Mouse (Mus musculus) embryonic facial prominence, embryonic 10.5 days (tissue): ENCODE results near the gene Pid1. TPM values are rescaled to one million over a fixed set of nuclear protein-coding genes. Genes with fewer than 3 reads are reported as not detected.

ENCODE experiments used
- DNase-seq: peaks from one replicate; pipeline ENCODE4 v3.0.0-alpha.2; 2017; ENCODE audit warnings: low spot score
- H3K27ac ChIP-seq: fragments of 300-500 bp; sonication (generic); replicated peaks from 2 replicates; pipeline ENCODE4 v1.5.1; 2016; ENCODE audit warnings: mild to moderate bottlenecking
- H3K27me3 ChIP-seq: fragments of 300-500 bp; sonication (generic); replicated peaks from 2 replicates; pipeline ENCODE4 v1.6.1; 2016; ENCODE audit warnings: low read depth, mild to moderate bottlenecking; ENCODE audit not compliant: poor library complexity, severe bottlenecking
- H3K36me3 ChIP-seq: fragments of 300-500 bp; sonication (generic); replicated peaks from 2 replicates; pipeline ENCODE4 v1.6.1; 2016; ENCODE audit warnings: mild to moderate bottlenecking, moderate library complexity
- H3K4me1 ChIP-seq: fragments of 300-500 bp; sonication (generic); 2 replicates; pipeline ENCODE4 v1.6.1; 2016
- H3K4me3 ChIP-seq: fragments of 300-500 bp; sonication (generic); 2 replicates; pipeline ENCODE4 v1.5.1; 2016; ENCODE audit warnings: mild to moderate bottlenecking, moderate library complexity
- H3K9me3 ChIP-seq: fragments of 300-500 bp; sonication (generic); 2 replicates; pipeline ENCODE4 v1.6.1; 2016; ENCODE audit warnings: mild to moderate bottlenecking
- WGBS: fragments of 180-500 bp; shearing (Covaris S2); methylation state at CpG from one replicate; pipeline ENCODE4 v1.1.7; 2016; 5-methylcytosine and 5-hydroxymethylcytosine counted together
- polyA plus RNA-seq: library from polyadenylated mRNA; unstranded; fragments of >200 nt; fragmentation: Nextera tagmentation; extraction: Ambion mirVana; gene quantifications from 2 replicates; pipeline ENCODE4 v1.2.1, GENCODE M21; 2016

The Pid1 gene
- polyA plus RNA-seq, 1 experiment from 2014 or later: 16.5 TPM

- Histone ChIP-seq H3K4me3 (no peak overlapping the region), H3K4me1 (peaks cover 2% of the 10 kb centered on the region; the same call in 1 of the 2 replicates), H3K27me3 (no peaks in the 10 kb centered on the region), H3K27ac (no peak overlapping the region), H3K36me3 (no peaks in the 10 kb centered on the region), H3K9me3 (no peaks in the 10 kb centered on the region)
- DNase-seq: no peak
Measured at GRCm38 (mm10) chr1:84192167-84192566, 171.8 kb downstream of the Pid1 start.

- WGBS: 87% methylated on average over 5 of the region's 5 CpGs
- Histone ChIP-seq H3K4me3 (no peak overlapping the region), H3K27ac (no peak overlapping the region), H3K27me3 (no peaks in the 10 kb centered on the region), H3K4me1 (peaks cover 11% of the 10 kb centered on the region; the same call in 1 of the 2 replicates), H3K36me3 (no peaks in the 10 kb centered on the region), H3K9me3 (no peaks in the 10 kb centered on the region)
- no peak for DNase-seq
Measured at GRCm38 (mm10) chr1:84189446-84189845, 174.5 kb downstream of the Pid1 start.

- no peak overlapping the region for H3K27ac ChIP-seq
- WGBS: 28% methylated on average over 4 of the region's 4 CpGs
- DNase-seq: peak; percentile 54
Measured at GRCm38 (mm10) chr1:84186756-84187437, 177.1 kb downstream of the Pid1 start.

GRCm38 (mm10) chr1:84177696-84178095 is 186.3 kb downstream of the Pid1 start:
- Histone ChIP-seq H3K27me3 (no peaks in the 10 kb centered on the region), H3K36me3 (no peaks in the 10 kb centered on the region), H3K4me1 (peaks cover 9% of the 10 kb centered on the region; the same call in 1 of the 2 replicates), H3K27ac (no peak overlapping the region), H3K9me3 (no peaks in the 10 kb centered on the region), H3K4me3 (no peak overlapping the region)
- no peak for DNase-seq
- WGBS: 83% methylated on average over 1 of the region's 1 CpGs

More at GRCm38 (mm10) chr1:84186756-84187437, 177.1 kb downstream of the Pid1 start:
- peaks cover 18% of the 10 kb centered on the region; the same call in 1 of the 2 replicates for H3K4me1 ChIP-seq
- no peak overlapping the region for H3K4me3 ChIP-seq
- no peaks in the 10 kb centered on the region for H3K9me3 ChIP-seq
- H3K27me3 ChIP-seq: no peaks in the 10 kb centered on the region
- H3K36me3 ChIP-seq: no peaks in the 10 kb centered on the region

GRCm38 (mm10) chr1:84177033-84177432 is 186.9 kb downstream of the Pid1 start:
- H3K4me1 ChIP-seq: peaks cover 8% of the 10 kb centered on the region; the same call in 1 of the 2 replicates
- peak; percentile 11 for DNase-seq

GRCm38 (mm10) chr1:84172941-84173340 is 191.0 kb downstream of the Pid1 start:
- no peaks in the 10 kb centered on the region for H3K9me3 ChIP-seq
- H3K27ac ChIP-seq: no peak overlapping the region
- no peak overlapping the region for H3K4me3 ChIP-seq
- H3K36me3 ChIP-seq: no peaks in the 10 kb centered on the region
- H3K27me3 ChIP-seq: no peaks in the 10 kb centered on the region
- no peak for DNase-seq
- peaks cover 8% of the 10 kb centered on the region; the same call in 1 of the 2 replicates for H3K4me1 ChIP-seq
- 79% methylated on average over 6 of the region's 6 CpGs for WGBS

More at GRCm38 (mm10) chr1:84177033-84177432, 186.9 kb downstream of the Pid1 start:
- Histone ChIP-seq H3K27me3 (no peaks in the 10 kb centered on the region), H3K36me3 (no peaks in the 10 kb centered on the region), H3K9me3 (no peaks in the 10 kb centered on the region), H3K4me3 (no peak overlapping the region), H3K27ac (peak overlapping the region; percentile 67)
- WGBS: 13% methylated on average over 2 of the region's 2 CpGs

- H3K27me3 ChIP-seq: no peaks in the 10 kb centered on the region
- 90% methylated on average over 3 of the region's 3 CpGs for WGBS
- H3K27ac ChIP-seq: no peak overlapping the region
- peaks cover 8% of the 10 kb centered on the region for H3K4me1 ChIP-seq
- no peak overlapping the region for H3K4me3 ChIP-seq
- no peak for DNase-seq
- no peaks in the 10 kb centered on the region for H3K9me3 ChIP-seq
- H3K36me3 ChIP-seq: no peaks in the 10 kb centered on the region
Measured at GRCm38 (mm10) chr1:84157790-84158189, 206.2 kb downstream of the Pid1 start.

GRCm38 (mm10) chr1:84155585-84155930 is 208.4 kb downstream of the Pid1 start:
- WGBS: 19% methylated on average over 2 of the region's 2 CpGs
- Histone ChIP-seq H3K4me1 (peaks cover 8% of the 10 kb centered on the region), H3K36me3 (no peaks in the 10 kb centered on the region), H3K27ac (peak overlapping the region; percentile 51; the same call in 1 of the 2 replicates), H3K4me3 (0 out of 2 replicates have a peak overlapping the region, but pooled peaks have one; percentile 3), H3K9me3 (no peaks in the 10 kb centered on the region), H3K27me3 (no peaks in the 10 kb centered on the region)
- peak; percentile 13 for DNase-seq

- 58% methylated on average over 12 of the region's 12 CpGs for WGBS
- H3K27ac ChIP-seq: peak overlapping the region; percentile 51; the same call in 1 of the 2 replicates
- DNase-seq: peak; percentile 17
Measured at GRCm38 (mm10) chr1:84154725-84155584, 209.0 kb downstream of the Pid1 start.

GRCm38 (mm10) chr1:84153943-84154342 is 210.0 kb downstream of the Pid1 start:
- peak; percentile 42 for DNase-seq
- Histone ChIP-seq H3K9me3 (no peaks in the 10 kb centered on the region), H3K4me1 (peaks cover 8% of the 10 kb centered on the region), H3K4me3 (no peak overlapping the region), H3K36me3 (no peaks in the 10 kb centered on the region), H3K27ac (no peak overlapping the region), H3K27me3 (no peaks in the 10 kb centered on the region)
- 64% methylated on average over 4 of the region's 4 CpGs for WGBS

More at GRCm38 (mm10) chr1:84154725-84155584, 209.0 kb downstream of the Pid1 start:
- Histone ChIP-seq H3K9me3 (no peaks in the 10 kb centered on the region), H3K36me3 (no peaks in the 10 kb centered on the region), H3K4me1 (peaks cover 8% of the 10 kb centered on the region), H3K4me3 (0 out of 2 replicates have a peak overlapping the region, but pooled peaks have one; percentile 3), H3K27me3 (no peaks in the 10 kb centered on the region)

- H3K9me3 ChIP-seq: no peaks in the 10 kb centered on the region
- no peaks in the 10 kb centered on the region for H3K4me1 ChIP-seq
- no peak overlapping the region for H3K4me3 ChIP-seq
- no peak for DNase-seq
- no peak overlapping the region for H3K27ac ChIP-seq
- 84% methylated on average over 1 of the region's 1 CpGs for WGBS
- no peaks in the 10 kb centered on the region for H3K36me3 ChIP-seq
- H3K27me3 ChIP-seq: no peaks in the 10 kb centered on the region
Measured at GRCm38 (mm10) chr1:84141561-84141960, 222.4 kb downstream of the Pid1 start.

GRCm38 (mm10) chr1:84132451-84132850 is 231.5 kb downstream of the Pid1 start:
- H3K4me3 ChIP-seq: no peak overlapping the region
- H3K27me3 ChIP-seq: no peaks in the 10 kb centered on the region
- 74% methylated on average over 4 of the region's 4 CpGs for WGBS
- no peaks in the 10 kb centered on the region for H3K36me3 ChIP-seq
- H3K9me3 ChIP-seq: no peaks in the 10 kb centered on the region
- no peak for DNase-seq
- no peaks in the 10 kb centered on the region for H3K4me1 ChIP-seq
- no peak overlapping the region for H3K27ac ChIP-seq
